Mouse (Mus musculus) bone marrow, adult 2 months (tissue): Measurements from ENCODE around the gene Evx2.

Experiments used
- CTCF ChIP-seq: fragments of 200-500 bp; IDR thresholded peaks from 2 replicates; pipeline ENCODE4 v1.5.1; 2011; ENCODE audit warnings: low read length, control low read depth; ENCODE audit not compliant: control insufficient read depth, insufficient read depth
- POLR2A ChIP-seq: fragments of 200-500 bp; IDR thresholded peaks from 2 replicates; pipeline ENCODE4 v1.6.1; 2011; ENCODE audit warnings: low read depth, mild to moderate bottlenecking, control low read depth, low read length, borderline replicate concordance; ENCODE audit not compliant: control insufficient read depth

GRCm38 (mm10) chr2:74670632-74671188 lies 11.4 kb upstream of the Evx2 start:
- no peak for TF ChIP-seq POLR2A
- TF ChIP-seq CTCF, result no peak
